Mouse (Mus musculus) hindbrain, embryonic 11.5 days (tissue): Measurements from ENCODE around the gene Fbxo34. TPM values are rescaled to one million over a fixed set of nuclear protein-coding genes. Genes with fewer than 3 reads are reported as not detected.
"Not testable (repeated sequence)": the region's sequence is repeated elsewhere in the genome, so short reads cannot be mapped to it uniquely, and the experiment has no call there.

Experiments
- ATAC-seq: fragments of 200-750 bp; cut with Nextera tagmentation; 2 replicates; pipeline ENCODE4 v1.8.0; 2017; ENCODE audit warnings: mild to moderate bottlenecking, moderate TSS enrichment, moderate library complexity; ENCODE audit not compliant: low FRiP score
- DNase-seq: peaks from one replicate; pipeline ENCODE4 v3.0.0-alpha.2; 2015; ENCODE audit warnings: low spot score
- H3K27ac ChIP-seq: fragments of 300-500 bp; sonication (generic); 2 replicates; pipeline ENCODE4 v1.5.1; 2014; ENCODE audit warnings: mild to moderate bottlenecking, low read depth, low read length
- H3K27me3 ChIP-seq: fragments of 300-500 bp; sonication (generic); 2 replicates; pipeline ENCODE4 v1.6.1; 2014; ENCODE audit warnings: mild to moderate bottlenecking, low read length, moderate library complexity, mixed read lengths; ENCODE audit not compliant: control insufficient read depth, insufficient read depth
- H3K36me3 ChIP-seq: fragments of 300-500 bp; sonication (generic); 2 replicates; pipeline ENCODE4 v1.6.1; 2014; ENCODE audit warnings: mild to moderate bottlenecking, low read length, moderate library complexity, mixed read lengths; ENCODE audit not compliant: control insufficient read depth, insufficient read depth
- H3K4me1 ChIP-seq: fragments of 300-500 bp; sonication (generic); replicated peaks from 2 replicates; pipeline ENCODE4 v1.6.1; 2014; ENCODE audit warnings: low read length, mixed read lengths; ENCODE audit not compliant: control insufficient read depth, insufficient read depth
- H3K4me2 ChIP-seq: fragments of 300-500 bp; sonication (generic); replicated peaks from 2 replicates; pipeline ENCODE4 v1.6.1; 2014; ENCODE audit warnings: mild to moderate bottlenecking, low read depth, low read length
- H3K4me3 ChIP-seq: fragments of 300-500 bp; sonication (generic); 2 replicates; pipeline ENCODE4 v1.5.1; 2014; ENCODE audit warnings: low read depth, low read length
- H3K9ac ChIP-seq: fragments of 300-500 bp; sonication (generic); 2 replicates; pipeline ENCODE4 v1.6.1; 2014; ENCODE audit warnings: low read depth, low read length
- H3K9me3 ChIP-seq: fragments of 300-500 bp; sonication (generic); 2 replicates; pipeline ENCODE4 v1.6.1; 2016; ENCODE audit warnings: low read length; ENCODE audit not compliant: control insufficient read depth
- WGBS: fragments of 180-500 bp; shearing (Covaris S2); extraction: QIAGEN DNeasy Blood & Tissue Kit; methylation state at CpG from one replicate; pipeline ENCODE4 v1.1.7; 2014; 5-methylcytosine and 5-hydroxymethylcytosine counted together
- polyA plus RNA-seq: library from polyadenylated mRNA; unstranded; fragments of >200 nt; fragmentation: Nextera tagmentation; extraction: Ambion mirVana; gene quantifications from 2 replicates; pipeline ENCODE4 v1.2.1, GENCODE M21; 2014

Gene Fbxo34
- polyA plus RNA-seq: 20.1 and 22.9 TPM in 2 replicates

DNA sequence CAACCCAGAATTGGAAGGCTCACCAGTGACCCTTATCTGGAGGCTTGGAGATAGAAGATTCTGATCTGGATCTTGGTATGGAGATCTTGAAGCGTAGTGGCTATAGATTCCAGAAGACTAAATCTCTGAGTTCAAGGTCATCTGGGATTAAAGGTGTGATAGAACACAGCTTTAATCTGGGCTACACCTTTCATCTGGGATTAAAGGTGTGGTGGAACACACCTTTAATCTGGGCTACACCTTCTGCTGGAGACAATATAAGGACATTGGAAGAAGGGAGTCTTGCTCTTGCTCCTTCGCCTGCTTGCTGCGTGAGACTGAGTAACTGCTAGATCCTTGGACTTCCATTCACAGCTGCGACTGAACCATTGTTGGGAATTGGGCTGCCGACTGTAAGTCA is at the start of gene Fbxo34:
Gene Fbxo34 (plus strand): TSS at position 301 of the 400 bp plus-strand sequence.
- not testable (repeated sequence) for ATAC-seq, H3K27me3 ChIP-seq, H3K9me3 ChIP-seq, H3K4me3 ChIP-seq, H3K36me3 ChIP-seq, H3K9ac ChIP-seq, DNase-seq, H3K4me2 ChIP-seq, H3K4me1 ChIP-seq, H3K27ac ChIP-seq
- WGBS: 98% methylated on average over 2 of the region's 5 CpGs

DNA sequence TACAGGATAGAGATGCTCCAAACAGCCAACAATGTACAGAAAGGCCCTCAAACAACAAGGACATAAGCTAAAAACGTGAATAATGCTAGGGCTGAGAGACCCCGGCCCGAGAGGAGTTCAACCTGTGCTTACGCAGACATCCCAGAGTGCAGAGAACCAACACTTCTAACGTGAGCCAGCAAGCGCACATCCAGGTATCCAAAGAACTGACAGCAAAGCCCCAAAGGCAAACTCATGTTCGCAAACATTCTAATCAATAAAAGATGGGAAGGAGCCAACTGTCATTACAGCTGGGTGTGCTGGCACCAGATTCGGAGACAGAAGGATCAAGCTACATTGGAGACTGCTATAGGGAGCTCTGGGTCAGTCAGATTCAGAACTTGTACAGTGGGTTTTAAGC is 47.5 kb upstream of the Fbxo34 start:
- ATAC-seq (no peak), DNase-seq (no peak)
- Histone ChIP-seq H3K9me3 (no peaks in the 10 kb centered on the region), H3K27ac (no peak overlapping the region), H3K4me2 (no peak overlapping the region), H3K27me3 (no peaks in the 10 kb centered on the region), H3K36me3 (0 out of 2 replicates have a peak, but pooled peaks cover 6% of the 10 kb centered on the region), H3K9ac (no peak overlapping the region), H3K4me1 (no peaks in the 10 kb centered on the region), H3K4me3 (no peak overlapping the region)
- 93% methylated on average over 8 of the region's 8 CpGs for WGBS

DNA sequence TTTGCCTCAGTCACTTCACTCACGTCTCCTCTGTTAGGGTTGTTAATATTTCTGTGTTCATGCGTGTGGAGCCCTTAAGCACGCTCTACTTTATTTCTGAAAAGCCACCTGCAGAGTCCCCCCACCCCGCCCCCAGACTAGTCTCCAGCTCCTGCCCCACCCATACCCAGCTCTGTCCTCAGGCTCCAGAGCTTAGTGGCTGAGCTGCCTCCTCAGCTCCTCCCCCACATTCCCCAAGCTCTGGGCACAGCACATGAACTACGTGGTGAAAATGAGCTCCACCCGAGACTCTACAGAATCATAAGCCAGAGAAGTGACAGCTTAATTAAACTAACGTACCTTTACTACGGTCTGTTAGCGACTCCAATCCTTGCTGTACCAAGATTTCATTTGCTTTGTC is 44.2 kb upstream of the Fbxo34 start:
- no peak for ATAC-seq

DNA sequence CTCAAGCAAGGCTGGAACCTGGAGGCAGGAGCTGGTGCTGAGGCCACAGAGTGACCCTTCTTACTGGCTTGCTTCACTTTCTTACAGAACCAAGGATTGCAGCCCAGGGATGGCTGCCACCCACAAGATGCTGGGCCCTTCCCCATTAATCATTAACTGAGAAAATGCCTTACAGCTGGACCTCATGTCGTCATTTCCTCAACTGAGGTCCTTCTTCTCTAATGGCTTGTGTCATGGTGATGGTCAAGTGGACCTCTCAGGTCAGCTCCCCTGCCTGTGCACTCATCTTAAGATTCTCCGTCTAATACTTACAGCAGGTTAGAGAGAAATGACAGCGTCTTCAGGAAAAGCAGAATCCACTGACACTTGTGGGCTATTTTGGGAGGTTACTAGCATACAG is 32.9 kb upstream of the Fbxo34 start:
- 0 out of 2 replicates have a peak, but pooled peaks cover 3% of the 10 kb centered on the region for H3K36me3 ChIP-seq
- ATAC-seq (no peak), DNase-seq (no peak)
- WGBS: 42% methylated on average over 3 of the region's 3 CpGs
- no peaks in the 10 kb centered on the region for H3K4me1 ChIP-seq
- H3K4me2 ChIP-seq: peak overlapping the region; percentile 52
- no peaks in the 10 kb centered on the region for H3K9me3 ChIP-seq
- H3K9ac ChIP-seq: peak overlapping the region; percentile 24
- no peak overlapping the region for H3K27ac ChIP-seq
- H3K4me3 ChIP-seq: peak overlapping the region; percentile 39
- H3K27me3 ChIP-seq: no peaks in the 10 kb centered on the region

More for the DNA sequence above, 44.2 kb upstream of the Fbxo34 start:
- Histone ChIP-seq H3K36me3 (peaks cover 15% of the 10 kb centered on the region; the same call in 1 of the 2 replicates), H3K4me2 (no peak overlapping the region), H3K4me1 (no peaks in the 10 kb centered on the region), H3K27me3 (no peaks in the 10 kb centered on the region), H3K4me3 (no peak overlapping the region), H3K9ac (no peak overlapping the region), H3K27ac (no peak overlapping the region), H3K9me3 (no peaks in the 10 kb centered on the region)
- DNase-seq: no peak
- 92% methylated on average over 9 of the region's 9 CpGs for WGBS

DNA sequence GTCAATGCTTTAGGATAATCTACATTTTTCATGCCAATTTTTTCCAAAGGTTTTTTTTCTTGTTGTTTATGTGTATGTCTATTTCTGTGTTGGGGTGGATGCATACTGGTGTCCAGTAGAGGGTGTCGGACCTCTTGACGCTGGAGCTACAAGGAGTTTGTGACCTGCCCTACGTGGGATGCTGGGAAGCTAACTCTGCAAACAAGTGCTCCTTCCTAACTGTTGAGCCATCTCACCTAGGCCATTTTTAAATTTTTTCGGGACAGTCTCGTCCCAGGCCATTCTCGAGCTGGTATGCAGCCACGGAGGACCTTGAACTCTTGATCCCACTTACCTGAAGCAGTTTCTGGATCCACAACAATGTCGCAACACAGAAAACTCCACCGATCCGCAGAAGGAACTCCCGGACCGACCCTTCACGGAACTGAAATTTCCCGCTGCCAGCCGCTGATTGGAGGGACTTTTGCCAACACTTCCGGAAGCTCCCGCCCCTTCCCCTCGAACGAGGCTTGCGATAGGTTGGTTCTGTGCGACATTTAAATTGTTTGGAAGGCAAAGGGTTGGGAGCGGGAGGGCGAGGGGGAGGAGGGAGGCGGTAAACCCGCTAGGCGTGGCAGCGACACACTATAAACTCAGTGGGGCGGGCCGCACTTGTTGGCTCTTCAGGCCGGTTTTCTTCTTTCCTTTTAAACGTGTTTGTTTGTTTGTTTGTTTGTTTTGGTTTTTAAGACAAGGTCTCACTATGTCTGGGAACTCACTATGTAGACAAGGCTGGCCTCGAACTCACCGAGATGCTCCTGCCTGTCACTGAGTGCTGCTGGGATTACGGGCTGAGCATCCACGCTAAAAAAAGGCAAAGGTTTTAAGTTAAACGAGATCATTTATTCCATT is 32.2 kb upstream of the Fbxo34 start, which contains the start of gene Dlgap5:
Gene Dlgap5 (minus strand): TSS at position 633 of the 891 bp plus-strand sequence.
- Histone ChIP-seq H3K9me3 (no peaks in the 10 kb centered on the region), H3K4me3 (peak within 1 kb of the TSS; percentile 39), H3K4me1 (no peaks in the 10 kb centered on the region), H3K27me3 (no peaks in the 10 kb centered on the region), H3K4me2 (peak within 1 kb of the TSS; percentile 52), H3K27ac (no peak within 1 kb of the TSS), H3K9ac (peak within 1 kb of the TSS; percentile 29), H3K36me3 (no peaks in the 10 kb centered on the region)
- peak; percentile 96 for ATAC-seq
- peak; percentile 94 for DNase-seq
- WGBS: 2% methylated on average over 36 of the region's 36 CpGs

DNA sequence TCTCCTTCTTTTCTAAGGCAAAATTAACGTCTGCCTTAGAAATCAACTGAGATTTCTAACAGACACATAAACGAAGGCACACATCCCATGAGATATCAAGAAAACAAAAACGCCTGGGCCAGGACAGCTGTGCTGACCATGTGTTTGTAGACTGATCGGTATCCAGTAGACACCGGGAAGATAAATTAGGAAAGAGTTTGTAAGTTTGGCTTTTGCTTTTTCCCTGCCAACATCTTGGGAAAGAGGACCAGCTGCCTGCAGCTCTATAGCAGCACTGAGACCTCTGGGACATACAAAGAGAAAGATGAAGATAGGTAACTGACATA is 31.6 kb upstream of the Fbxo34 start:
- Histone ChIP-seq H3K4me2 (peak overlapping the region; percentile 52; the same call in 1 of the 2 replicates), H3K9me3 (no peaks in the 10 kb centered on the region), H3K4me1 (no peaks in the 10 kb centered on the region), H3K36me3 (no peaks in the 10 kb centered on the region), H3K4me3 (peak overlapping the region; percentile 39), H3K27ac (no peak overlapping the region), H3K27me3 (no peaks in the 10 kb centered on the region), H3K9ac (0 out of 2 replicates have a peak overlapping the region, but pooled peaks have one; percentile 29)
- ATAC-seq (peak; percentile 51; the same call in 1 of the 2 replicates), DNase-seq (no peak)
- 51% methylated on average over 5 of the region's 5 CpGs for WGBS

DNA sequence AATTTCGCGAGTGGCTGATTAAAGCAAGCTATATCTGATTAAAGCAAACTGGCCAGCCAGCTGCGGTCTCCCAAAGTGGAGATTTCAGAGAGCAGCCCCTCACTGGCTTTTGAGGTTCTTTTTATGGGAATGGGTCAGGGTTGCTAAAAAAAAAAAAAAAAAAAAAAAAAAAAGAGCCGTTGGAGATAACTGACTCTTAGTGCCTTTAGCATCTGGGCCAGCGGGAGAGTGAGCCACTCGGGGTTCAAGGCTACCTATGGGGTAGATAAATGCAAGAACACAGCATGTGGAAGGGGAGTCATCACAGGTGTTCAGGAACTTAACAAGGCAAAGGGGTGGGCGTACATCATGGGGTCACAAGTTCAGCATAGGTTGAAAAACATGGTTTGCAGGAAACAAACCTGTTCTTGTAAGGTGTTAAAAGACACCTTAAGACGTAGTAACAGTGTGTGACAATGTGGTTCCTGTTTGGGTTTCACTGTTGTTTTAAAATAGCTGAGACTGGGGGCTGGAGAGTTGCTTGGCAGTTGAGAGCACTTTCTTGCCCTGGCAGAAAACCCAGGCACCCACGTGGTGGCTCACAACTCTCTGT is 31.1 kb upstream of the Fbxo34 start:
- Histone ChIP-seq H3K4me3 (no peak overlapping the region), H3K36me3 (no peaks in the 10 kb centered on the region), H3K9ac (no peak overlapping the region), H3K4me1 (no peaks in the 10 kb centered on the region), H3K27me3 (no peaks in the 10 kb centered on the region), H3K9me3 (no peaks in the 10 kb centered on the region), H3K27ac (no peak overlapping the region), H3K4me2 (no peak overlapping the region)
- no peak for ATAC-seq
- DNase-seq: no peak
- 80% methylated on average over 9 of the region's 9 CpGs for WGBS

DNA sequence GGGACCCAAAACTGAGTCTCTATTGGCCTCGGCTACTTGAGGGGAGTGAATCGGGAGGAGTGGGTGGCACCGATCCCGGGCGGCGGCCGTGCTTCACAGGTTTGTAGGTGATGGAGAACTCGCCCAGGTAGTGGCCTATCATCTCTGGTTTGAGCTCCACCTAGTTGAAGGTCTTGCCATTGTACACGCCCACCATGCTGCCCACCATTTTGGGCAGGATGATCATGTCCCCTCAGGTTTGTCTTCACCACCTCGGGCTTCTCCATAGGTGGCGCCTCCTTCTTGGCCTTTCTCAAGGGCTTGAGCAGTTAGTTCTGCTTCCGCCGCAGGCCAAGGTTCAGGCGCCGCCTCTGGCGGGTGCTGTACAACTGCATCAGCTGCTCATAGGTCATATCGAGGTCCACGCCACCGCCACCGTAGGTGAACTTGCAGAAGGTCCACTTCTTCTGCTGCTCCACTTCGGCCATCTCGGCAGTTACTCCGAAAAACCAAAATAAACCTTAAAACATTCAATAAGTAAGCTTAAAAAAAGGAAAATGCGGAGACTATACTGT is 30.4 kb upstream of the Fbxo34 start:
- H3K4me3 ChIP-seq: no peak overlapping the region
- no peaks in the 10 kb centered on the region for H3K27me3 ChIP-seq
- no peaks in the 10 kb centered on the region for H3K4me1 ChIP-seq
- no peaks in the 10 kb centered on the region for H3K36me3 ChIP-seq
- no peak overlapping the region for H3K27ac ChIP-seq
- ATAC-seq (no peak), DNase-seq (no peak)
- no peak overlapping the region for H3K9ac ChIP-seq
- no peak overlapping the region for H3K4me2 ChIP-seq
- H3K9me3 ChIP-seq: no peaks in the 10 kb centered on the region
- WGBS: 94% methylated on average over 24 of the region's 24 CpGs
